Mouse (Mus musculus) spleen, postnatal 10 days (tissue): ENCODE measurements around the gene St6galnac4.

ENCODE experiments used
- DNase-seq, 2 experiments: peaks; one replicate each; pipeline ENCODE4 v3.0.0; 2021 to 2022; ENCODE audit warnings: low spot score in 2 of 2

Gene St6galnac4

DNA sequence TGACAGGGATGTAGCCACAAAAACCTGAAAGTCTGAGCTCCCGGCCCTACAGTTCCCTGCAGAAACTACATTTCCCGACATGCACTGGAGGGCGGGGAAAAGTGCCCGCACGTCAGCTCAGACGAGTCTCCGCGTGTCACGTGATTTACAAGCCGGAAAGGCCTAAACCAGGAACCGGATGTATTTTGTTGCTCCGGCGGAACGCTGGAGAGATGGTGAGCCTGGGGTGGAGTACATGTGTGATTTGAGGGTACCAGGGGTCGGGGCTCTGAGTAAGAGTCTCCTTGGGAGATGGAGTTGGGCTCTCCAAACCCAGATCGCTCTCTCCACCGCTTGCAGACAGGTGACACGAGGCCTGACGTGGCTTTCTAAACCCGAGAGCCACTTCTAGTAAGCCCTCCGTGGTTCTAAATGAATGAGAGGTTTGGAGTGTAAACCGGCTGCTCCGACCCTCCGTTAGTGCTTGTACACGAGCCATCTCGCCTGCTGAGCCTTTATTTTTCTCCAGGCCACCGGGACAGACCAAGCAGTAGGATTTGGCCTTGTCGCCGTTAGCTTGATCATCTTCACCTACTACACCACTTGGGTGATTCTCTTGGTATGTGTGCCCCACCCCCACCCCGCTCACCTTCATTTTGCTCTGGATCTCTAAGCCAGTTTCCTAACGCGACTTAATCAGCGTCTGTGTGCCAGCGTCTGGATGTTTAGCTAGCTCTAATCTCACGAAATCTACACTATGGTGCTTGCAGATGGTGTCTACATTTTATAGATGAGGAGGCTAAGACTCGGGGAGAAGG is 16.0 kb upstream of the St6galnac4 start, which contains the start of gene Dpm2:
Dpm2 (plus strand) TSS at position 161 of the 797 bp plus-strand sequence.
- DNase-seq, result peak; percentile 78 to 93

DNA sequence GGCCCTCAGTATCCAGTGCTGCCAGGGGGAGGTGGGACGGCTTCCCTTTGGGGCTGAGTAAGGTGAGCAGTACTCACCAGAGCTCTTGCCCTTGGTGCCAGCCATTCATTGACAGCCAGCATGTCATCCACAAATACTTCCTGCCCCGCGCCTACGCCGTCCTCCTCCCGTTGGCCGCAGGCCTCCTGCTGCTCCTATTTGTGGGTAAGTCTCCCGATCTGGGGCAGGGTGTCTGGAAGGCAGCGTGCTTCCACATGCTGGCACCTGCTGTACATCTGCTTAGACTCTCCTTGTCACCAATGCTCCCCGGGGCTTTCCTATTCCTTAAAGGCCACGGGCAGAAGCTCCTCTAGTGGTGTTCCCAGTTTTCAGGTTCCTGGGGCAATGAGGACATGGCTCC is 14.7 kb upstream of the St6galnac4 start:
- DNase-seq, result no peak

DNA sequence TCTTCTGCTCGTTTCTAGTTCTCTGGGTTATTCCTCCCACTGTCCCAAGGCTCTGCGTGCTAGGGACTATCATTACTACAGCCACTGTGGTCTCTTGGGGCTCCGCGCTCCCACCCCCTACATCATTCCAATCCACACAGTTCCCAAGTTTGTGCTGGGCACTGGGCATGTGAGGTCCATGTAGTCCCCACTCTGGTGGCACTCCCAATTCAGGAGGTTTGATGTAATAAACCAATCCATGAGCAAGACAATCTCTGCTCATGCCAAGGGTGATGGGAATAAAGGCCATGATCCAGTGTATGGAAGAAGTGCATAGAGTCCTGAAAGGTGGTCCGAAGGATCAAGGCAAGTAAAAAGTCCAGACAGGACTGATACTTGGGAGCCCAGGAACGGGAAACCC is 12.4 kb upstream of the St6galnac4 start, which contains the start of gene Pip5kl1:
Pip5kl1 (plus strand) TSS at position 301 of the 400 bp plus-strand sequence.
- no peak for DNase-seq

DNA sequence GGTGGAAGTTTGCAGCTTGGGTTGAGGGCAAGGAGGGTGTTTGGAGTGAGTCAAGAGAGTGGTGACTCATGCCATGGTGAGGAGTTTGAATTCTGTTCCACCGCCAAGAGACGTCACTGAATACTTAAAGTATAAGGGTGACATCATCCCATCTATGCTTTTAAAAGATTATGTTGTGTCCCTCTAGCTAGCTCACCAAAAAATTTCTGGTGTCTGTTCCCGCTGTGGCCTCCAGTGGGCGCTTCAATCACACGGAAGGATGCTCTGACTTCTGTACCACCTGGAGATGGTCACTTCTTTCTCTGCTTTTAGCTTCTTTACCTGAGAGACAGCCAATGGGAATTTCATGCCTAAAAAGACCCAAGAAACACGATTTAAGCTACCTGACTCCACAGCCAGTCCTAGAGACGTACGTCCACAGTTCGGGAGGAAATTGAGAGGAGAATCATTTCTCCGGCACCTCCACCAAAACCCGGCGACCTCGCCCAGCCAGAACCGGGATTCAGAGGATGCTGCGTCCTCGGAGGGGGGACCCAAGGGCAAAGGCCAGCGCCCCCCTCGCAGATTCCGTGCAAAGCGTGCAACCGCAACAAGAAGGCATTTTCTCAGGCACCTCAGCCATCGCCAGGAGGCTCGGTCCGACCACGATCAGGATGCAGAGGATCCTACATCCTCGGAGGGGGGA is 11.9 kb upstream of the St6galnac4 start:
- DNase-seq, result peak; percentile 45 to 76

DNA sequence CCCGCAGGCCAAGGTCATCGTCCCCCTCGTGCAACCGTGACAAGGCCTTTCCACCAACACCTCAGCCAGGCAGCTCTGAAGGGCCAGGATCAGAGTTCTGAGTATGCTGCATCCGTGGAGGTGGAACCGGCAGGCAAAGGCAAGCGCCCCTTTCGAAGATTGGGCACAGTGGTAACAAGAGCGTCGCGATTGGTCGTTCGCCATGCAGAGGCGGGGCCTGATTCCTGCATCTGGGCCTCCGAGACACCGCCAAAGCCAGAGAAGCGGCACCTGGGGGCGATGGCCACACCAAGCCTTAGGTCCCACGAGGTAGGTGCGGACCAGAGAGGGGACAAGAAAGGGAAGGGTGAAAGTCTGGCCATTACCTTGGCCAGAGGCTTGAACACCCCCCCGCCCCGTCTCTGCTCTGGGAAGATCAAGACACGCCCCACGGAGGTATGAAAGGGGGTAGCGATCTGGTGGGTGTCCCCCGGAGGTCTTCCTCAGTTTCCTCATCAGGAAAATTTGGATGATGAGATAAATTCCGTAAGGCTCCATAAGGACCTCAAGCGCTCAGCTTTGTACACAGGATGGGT is 11.2 kb upstream of the St6galnac4 start, which contains the start of gene 9430097D07Rik:
9430097D07Rik (minus strand) TSS at position 99 of the 575 bp plus-strand sequence.
- DNase-seq, result peak in 1 of 2 experiments; percentile 67

DNA sequence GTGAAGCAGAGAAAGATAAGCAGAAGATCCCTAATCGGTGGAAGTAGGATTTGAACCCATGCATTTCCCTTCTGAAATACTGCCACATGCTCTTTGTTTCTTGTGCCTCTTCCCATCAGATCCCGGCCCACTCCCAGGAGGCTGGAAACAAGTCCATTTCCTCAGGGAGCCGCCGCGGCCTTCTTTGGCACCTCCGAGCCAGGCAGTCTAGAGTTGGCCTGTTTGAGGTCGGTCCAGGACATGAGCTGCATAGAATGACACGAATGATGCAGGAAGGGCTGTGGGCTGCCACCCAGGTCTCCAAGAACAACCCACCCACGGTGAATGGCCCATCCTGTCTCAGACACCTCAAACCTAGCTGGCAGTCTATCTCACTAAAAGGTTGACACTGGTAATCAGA is 10.4 kb upstream of the St6galnac4 start:
- no peak for DNase-seq

DNA sequence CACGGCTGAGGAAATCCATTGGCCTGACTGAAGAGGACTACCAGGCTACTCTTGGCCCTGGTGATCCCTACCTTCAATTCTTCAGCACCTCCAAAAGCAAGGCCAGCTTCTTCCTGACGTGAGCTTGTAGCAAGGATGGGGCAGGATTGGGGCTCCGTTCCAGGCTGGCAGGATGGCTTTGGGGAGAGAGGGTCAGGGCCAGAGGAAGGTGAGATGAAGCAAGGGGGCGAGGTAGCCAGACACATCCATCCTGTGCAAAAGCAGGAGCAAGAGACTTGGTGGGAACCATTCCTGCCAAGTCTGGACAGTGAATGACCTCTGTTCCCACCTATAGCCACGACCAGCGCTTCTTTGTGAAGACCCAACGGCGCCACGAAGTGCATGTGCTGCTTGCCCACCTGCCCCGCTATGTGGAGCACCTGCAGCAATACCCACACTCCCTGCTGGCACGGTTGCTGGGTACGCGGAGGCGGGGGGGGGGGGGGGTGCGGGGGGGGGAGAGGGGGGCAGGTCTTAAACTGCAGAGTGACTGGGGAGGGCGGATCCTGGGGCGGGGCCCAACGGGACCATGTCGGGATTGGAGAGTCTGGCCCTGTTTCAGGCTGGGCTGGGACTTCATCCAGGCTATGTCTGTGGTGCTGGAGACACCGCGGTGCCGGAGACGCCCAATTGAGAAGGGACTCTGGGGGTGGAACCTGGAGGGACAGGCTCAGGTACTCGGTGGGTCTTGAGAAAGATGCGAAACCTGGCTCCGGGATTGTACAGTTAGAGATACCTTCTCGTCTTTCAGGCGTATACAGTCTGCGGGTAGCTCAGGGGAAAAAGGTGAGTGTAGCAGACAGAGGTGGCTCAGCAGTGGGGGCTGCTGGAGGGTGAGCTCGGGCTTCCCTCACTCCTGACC is 8.5 kb upstream of the St6galnac4 start:
- no peak for DNase-seq

DNA sequence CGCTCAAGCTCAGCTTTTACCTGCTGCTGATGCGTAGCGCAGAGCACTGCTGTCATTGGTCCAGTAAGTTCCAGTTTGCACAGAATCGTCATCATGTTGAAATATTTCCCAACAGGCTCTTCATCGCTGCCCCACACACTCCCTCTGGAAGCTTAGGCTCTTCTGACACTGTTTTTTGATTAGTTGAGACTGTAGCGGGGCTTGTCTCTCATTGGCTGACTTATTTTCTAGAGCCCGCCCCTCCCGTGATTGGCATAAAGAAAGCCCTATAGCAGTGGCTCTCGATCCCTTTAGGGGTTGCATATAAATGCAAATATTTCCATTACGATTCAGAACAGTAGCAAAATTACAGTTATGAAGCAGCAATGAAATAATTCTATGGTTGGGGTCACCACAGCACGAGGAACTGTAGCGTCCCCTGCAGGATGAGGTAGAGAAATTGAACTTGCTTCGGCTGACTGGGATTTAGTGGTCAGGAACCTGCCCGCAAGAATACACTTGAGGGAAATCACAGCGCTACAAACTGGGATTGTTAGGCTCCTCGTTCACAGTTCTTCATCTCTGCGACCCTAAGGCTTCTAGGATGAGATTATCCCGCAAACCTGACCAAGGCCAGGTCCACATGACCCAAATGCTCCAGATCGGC is 5.3 kb upstream of the St6galnac4 start:
- peak in 1 of 2 experiments; percentile 53 for DNase-seq

DNA sequence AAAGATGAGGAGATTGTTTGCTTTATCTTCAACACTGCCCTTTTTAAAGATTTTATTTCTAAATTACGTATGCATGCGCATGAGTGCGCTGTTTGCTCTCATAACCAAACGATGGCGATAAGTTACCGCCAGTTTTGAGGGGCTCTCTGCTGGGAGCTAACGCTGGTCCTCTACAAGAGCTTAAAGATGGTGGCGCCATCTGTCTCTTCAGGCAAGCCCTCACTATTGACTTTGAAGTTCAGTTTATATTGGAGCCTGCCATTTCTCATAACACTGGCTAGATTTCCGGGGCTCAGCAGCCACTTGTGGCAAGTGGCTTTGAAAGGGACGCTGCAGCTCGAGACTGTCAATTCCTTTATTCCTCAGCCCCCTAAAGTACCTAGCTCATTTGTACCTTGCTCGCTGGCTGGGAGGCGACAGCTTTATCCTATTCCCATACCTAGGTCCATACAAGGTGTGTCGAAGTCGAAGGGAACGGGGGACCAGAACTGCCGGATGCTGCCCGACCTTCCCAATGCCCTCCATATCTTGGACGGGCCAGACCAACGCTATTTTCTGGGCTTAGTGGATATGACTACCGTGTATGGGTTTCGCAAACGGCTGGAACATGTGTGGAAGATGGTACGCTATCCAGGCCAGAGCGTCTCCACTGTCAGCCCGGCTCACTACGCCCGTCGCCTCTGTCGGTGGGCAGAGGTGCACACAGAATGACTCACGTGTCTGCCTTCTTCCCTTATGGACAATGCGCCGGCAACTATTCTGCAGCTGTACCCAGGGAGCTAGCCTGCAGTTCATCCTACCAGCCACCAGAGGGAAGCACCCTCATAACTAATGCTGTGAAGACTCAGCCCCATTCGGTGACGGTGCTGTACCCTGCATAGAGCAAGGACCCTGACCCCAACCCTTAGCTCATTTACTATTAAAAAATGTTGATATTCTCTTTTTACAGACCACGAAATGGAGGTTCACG is 3.8 kb upstream of the St6galnac4 start:
- peak; percentile 66 to 83 for DNase-seq

DNA sequence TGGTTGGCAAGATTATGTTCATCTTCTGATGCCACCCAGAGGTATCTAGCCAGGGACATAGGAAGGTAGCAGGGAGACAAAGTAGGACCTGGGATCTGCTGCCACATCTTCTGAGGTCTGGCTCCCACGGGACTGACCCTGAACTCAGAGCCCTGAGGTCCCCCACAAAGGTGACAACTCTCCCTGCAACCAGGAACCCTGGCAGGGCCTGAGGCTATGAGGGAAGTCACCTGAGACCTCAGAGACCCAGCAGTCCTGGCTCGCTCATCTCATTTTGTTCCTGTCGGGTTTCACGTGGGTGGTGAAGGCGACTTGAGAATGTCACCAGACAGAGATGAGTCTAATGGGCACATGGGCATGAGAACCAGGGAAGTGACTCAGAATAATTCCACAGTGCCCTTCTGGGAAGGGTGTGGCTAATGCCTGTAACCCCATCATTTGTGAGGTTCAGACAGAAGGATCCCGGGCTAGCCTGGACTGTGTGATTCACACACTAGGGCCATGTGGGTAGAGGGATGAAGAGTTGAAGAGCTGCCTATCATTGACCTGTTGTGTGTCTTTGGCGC is 1.7 kb upstream of the St6galnac4 start:
- DNase-seq, result no peak

DNA sequence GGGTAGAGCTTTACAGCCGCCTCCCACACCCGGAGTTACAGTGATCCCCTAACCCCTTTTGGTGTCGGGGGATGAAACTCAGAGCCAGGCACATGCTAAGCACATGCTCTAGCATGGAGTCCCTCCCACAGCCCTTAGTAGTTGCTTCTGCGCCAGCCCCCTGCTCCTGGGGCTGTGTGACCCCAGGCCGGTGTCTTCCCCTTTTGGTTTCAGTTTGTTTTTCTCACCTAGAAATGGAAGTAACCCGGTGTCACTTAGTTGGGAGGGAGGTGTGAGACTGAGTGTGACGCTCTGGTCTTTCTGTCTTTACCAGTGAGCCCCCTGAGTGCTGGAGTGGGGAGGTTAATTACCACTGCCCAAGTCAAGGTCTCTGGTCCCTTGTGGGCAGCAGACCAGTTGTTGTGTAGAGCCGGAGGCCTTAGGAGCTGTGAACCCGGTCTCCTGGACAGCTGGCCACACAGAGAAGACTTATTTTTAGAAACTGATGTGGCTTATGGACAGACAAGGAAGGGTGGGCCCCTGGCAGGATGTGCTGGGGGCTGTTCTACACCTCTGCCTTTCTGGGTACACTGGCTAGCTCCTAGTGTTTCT is 931 bp downstream of the St6galnac4 start:
- DNase-seq, result peak; percentile 44 to 62

DNA sequence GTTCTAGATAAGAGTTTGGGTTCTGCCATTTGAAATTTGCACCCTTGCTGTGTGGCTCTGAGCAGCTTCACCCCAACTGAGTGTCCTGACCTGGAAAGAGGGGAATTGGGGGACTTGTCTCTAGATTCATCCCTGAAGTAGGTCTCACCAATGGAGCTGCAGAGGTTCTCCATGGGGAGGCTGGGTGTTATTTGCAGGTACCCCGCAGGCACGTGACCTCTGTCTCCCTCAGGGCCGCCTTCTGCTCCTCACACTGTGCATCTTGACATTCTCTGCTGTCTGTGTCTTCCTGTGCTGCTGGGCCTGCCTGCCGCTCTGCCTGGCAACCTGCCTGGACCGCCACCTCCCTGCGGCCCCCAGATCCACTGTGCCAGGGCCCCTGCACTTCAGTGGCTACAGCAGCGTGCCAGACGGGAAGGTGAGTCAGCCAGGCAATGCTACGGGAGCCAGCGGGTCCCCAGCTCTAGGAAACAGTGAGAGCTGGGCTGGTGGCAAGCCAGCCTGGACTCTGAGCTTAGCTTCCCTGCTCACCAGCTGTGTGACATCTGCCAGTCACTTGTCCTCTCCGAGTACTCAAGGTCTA is 2.4 kb downstream of the St6galnac4 start:
- no peak for DNase-seq

DNA sequence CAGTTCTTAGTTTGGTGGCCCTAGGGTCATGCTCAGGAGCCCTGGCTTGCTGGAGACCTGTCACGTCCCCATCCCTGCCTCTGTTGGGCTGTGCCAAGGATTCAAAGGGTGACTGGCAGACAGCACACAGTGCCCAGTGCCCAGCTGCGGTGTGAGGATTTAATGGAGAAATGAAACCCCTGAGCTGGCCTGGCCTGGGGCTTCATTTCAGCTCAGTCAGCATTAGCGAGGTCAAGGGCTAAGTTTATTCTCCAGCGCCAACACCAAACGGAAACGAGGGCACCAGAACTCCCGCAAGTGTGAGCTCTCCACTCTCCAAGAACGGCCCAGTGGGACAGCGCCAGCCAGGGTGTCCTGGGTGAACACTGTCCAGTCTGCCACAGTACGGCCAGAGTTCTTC is 3.3 kb downstream of the St6galnac4 start:
- DNase-seq, result no peak

DNA sequence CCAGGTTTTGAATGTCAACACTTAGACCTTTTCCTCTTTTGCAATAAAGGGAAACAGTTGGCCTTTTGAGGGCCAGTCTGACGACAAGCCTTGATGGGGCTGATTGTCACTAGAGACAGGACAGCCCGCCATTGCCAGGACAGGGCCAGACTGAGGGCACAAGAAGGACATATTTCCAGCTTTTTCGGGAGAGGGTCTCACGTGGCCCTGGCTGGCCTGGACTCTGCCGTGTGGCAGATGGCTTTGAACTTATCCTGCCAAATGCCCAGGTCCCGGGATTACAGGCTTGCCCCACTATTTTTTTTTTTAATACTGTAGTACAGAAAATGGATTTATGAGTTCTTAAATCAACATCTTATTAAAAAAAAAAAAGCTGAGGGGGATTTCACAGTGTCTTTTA is 4.4 kb downstream of the St6galnac4 start:
- DNase-seq, result no peak

DNA sequence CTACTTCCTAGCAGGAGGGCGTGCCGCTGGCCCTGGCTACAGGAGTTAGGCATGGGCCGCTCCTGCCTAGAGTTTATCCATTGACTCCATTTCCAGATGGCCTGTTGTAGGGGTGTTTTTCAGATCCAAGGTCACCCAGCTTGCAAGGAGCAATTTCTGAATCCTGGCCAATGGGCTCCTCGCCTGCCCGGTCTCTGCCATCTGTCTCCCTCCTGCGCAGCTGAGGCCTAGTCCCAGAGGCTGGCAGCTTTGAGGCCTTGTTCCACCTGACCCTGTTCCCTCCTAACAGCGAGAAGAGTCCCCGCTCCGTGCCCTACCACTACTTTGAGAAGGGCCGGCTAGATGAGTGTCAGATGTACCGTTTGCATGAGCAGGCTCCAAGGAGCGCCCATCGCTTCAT is 9.8 kb downstream of the St6galnac4 start:
- no peak for DNase-seq

DNA sequence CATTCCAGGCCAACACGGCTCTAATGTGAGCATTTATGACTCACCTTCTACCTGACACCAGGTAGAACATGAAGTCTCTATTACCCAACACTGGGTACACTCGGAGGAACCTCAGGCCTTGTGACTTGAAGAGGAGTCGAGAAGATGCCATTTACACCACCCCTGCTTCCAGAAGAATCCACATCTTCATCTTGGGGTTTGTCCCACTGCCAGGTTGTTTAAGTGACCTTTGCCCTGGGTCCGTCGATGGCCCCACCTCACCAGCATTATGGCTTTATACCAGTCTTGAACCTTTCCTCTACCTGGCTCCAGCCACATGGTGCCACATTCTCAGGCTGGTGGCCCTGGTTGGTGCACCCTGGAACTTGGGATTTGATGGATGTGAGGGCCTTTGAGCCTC is 10.4 kb downstream of the St6galnac4 start:
- DNase-seq, result no peak

DNA sequence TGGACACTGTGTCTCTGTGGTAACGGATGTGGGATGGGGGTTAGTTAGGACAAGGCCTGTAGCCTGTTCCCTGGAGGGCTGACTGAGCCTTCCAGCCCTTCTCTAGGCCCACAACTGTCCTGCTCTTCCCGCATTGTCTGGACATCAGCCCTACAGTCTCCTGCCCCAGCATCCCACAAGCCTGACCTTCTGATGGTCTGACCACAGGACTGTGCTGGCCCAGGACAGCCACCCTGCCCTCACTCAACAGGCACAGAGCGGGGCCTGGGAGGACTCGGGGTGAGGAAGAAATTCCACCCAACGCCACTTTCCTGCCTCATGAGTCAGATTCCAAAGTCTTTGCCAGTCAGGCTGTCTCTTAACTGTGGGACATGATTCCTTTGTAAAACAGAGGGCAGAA is 10.8 kb downstream of the St6galnac4 start:
- no peak for DNase-seq

DNA sequence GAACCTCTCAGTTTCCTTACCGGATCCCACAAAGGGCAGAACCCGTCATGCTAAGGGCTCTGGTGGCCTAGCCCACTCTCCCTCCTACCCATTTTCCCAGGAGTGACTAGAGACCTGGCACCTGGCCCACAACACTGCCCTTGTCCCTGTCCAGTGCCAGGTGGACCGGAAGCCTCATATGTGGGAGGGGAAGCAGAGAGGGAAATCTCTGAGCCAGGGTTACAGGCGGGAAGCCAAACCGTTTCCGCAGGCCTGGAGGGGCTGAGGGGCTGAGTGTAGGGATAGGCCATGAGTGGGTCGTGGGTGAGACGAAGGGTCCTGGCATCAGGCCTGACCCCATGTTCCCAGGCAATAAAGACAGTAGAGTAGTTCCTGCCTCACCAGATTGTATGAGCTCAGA is 11.6 kb downstream of the St6galnac4 start:
- DNase-seq, result no peak

DNA sequence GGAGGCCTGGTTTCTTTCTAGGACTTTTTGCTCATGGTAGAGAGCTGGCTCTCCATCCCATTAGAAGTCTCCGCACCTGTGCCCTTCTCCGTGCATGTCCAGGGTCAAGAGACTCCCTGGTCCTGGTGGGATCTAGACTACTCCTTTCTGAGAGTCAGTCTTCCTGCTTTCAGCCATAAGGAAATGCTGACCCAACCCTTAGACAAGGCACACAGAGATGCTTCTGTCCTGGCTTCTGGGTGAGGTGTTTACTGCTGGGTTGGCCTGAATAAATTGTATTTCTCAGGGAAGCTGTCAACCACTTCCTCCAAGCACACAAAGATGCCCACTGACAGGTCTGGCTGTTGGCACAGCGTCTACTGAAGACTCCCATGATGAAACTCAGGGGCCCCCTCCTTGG is 12.5 kb downstream of the St6galnac4 start, which contains the start of gene St6galnac6:
St6galnac6 (plus strand) TSS at position 301 of the 400 bp plus-strand sequence.
- DNase-seq, result no peak
